Mouse (Mus musculus) stomach, postnatal 0 days (tissue): Measurements from ENCODE around the gene Ucp2.
A peak's percentile ranks its signal among the peaks of the same experiment; 100 is the strongest.

ENCODE experiments used
- CTCF ChIP-seq: IDR thresholded peaks from 2 replicates; pipeline ENCODE4 v1.5.1; 2016; ENCODE audit warnings: antibody characterized with exemption, low read depth, mild to moderate bottlenecking, moderate library complexity
- EP300 ChIP-seq: optimal IDR thresholded peaks from 2 replicates; pipeline ENCODE3; 2016; ENCODE audit warnings: antibody characterized with exemption

GRCm38 (mm10) chr7:100492391-100493116 is 583 bp upstream of the Ucp2 start:
- TF ChIP-seq CTCF, result peak; percentile 22; the same call in 1 of the 2 replicates
- TF ChIP-seq EP300, result no peak
